In genomic region chr17:73711919-73712318, GRCm38 (mm10) we compare ENCODE assay signal across 11 mouse cellular contexts. TPM values are rescaled to one million over a fixed set of nuclear protein-coding genes. Genes with fewer than 3 reads are reported as not detected.
DNase-seq lines count a peak whose midpoint lies in the region; ATAC-seq lines count a peak whose summit lies in the region.
"Had no signal": no experiment of that assay in that cellular context is flagged by ENCODE, and none has a peak within 500 bp of the region (broad histone marks: within the 10 kb centered on the region; RNA-seq: fewer than 3 reads in every experiment).

No protein-coding gene starts in this region.

- H3K27ac ChIP-seq in embryonic facial prominence, embryonic 14.5 days (replicated peaks; ENCODE audit: low read depth, low read length): no peak overlapping the region
- H3K27ac ChIP-seq in embryonic facial prominence, embryonic 10.5 days (replicated peaks): no peak overlapping the region
- H3K27ac ChIP-seq: hindbrain, embryonic 15.5 days; liver, embryonic 14.5 days had no signal

- no peak overlapping the region for H3K4me2 ChIP-seq in embryonic facial prominence, embryonic 14.5 days (ENCODE audit: low read depth, low read length)
- H3K4me2 ChIP-seq: hindbrain, embryonic 15.5 days; midbrain, embryonic 13.5 days had no signal

- intact Hi-C loops in left cerebral cortex, postnatal 10 days (cut with DNase I): loop anchor here (5.0 to 10.0 kb wide), 2 partner anchors 137 to 195 kb away; no protein-coding TSS in a partner anchor

- 63% methylated on average over 15 of the region's 15 CpGs for WGBS in embryonic facial prominence, embryonic 14.5 days
- WGBS in embryonic facial prominence, embryonic 10.5 days: 79% methylated on average over 15 of the region's 15 CpGs

- peak; percentile 24 for DNase-seq in embryonic facial prominence, embryonic 14.5 days (ENCODE audit: low spot score)
- DNase-seq in embryonic facial prominence, embryonic 10.5 days (ENCODE audit: low spot score): no peak
- peak; percentile 24 for DNase-seq in cerebellum, adult 11 months
- peak; percentile 65 to 82 for DNase-seq in frontal cortex, postnatal 36 days (ENCODE audit: low spot score in 2 of 2)
- DNase-seq in left cerebral cortex, postnatal 10 days (ENCODE audit: extremely low spot score in 1 of 2, low spot score in 2 of 2): peak; percentile 43 to 52
- no peak for DNase-seq in spleen, postnatal 36 days (ENCODE audit: low spot score in 2 of 2)
- no peak for DNase-seq in urinary bladder, adult 2 months (ENCODE audit: low spot score)
- no peak for DNase-seq in natural killer cell, adult 2 months (ENCODE audit: low spot score in 2 of 2)

- H3K9me3 ChIP-seq in embryonic facial prominence, embryonic 14.5 days (ENCODE audit: control insufficient read depth, low read length): peaks cover 8% of the 10 kb centered on the region; the same call in 1 of the 2 replicates
- H3K9me3 ChIP-seq in embryonic facial prominence, embryonic 10.5 days: peaks cover 7% of the 10 kb centered on the region; the same call in 1 of the 2 replicates
- H3K9me3 ChIP-seq: hindbrain, embryonic 15.5 days; midbrain, embryonic 13.5 days had no signal

- no peak for ATAC-seq in embryonic facial prominence, embryonic 14.5 days (ENCODE audit: low read depth)
- ATAC-seq: midbrain, embryonic 13.5 days had no signal

- H3K4me3 ChIP-seq in embryonic facial prominence, embryonic 14.5 days (ENCODE audit: low read depth, low read length): no peak overlapping the region
- no peak overlapping the region for H3K4me3 ChIP-seq in embryonic facial prominence, embryonic 10.5 days
- H3K4me3 ChIP-seq: hindbrain, embryonic 15.5 days; midbrain, embryonic 13.5 days had no signal

- no peaks in the 10 kb centered on the region for H3K36me3 ChIP-seq in embryonic facial prominence, embryonic 14.5 days (ENCODE audit: control insufficient read depth, insufficient read depth, low read length)
- no peaks in the 10 kb centered on the region for H3K36me3 ChIP-seq in embryonic facial prominence, embryonic 10.5 days (replicated peaks)
- H3K36me3 ChIP-seq: hindbrain, embryonic 15.5 days; midbrain, embryonic 13.5 days had no signal

- H3K27me3 ChIP-seq in embryonic facial prominence, embryonic 14.5 days (replicated peaks; ENCODE audit: control insufficient read depth, insufficient read depth, low read length): peaks cover 36% of the 10 kb centered on the region
- peaks cover 69% of the 10 kb centered on the region for H3K27me3 ChIP-seq in embryonic facial prominence, embryonic 10.5 days (replicated peaks; ENCODE audit: low read depth, poor library complexity, severe bottlenecking)
- H3K27me3 ChIP-seq: hindbrain, embryonic 15.5 days had no signal

- H3K9ac ChIP-seq in embryonic facial prominence, embryonic 14.5 days (ENCODE audit: low read depth, low read length): no peak overlapping the region
- H3K9ac ChIP-seq: hindbrain, embryonic 15.5 days; liver, embryonic 14.5 days; midbrain, embryonic 13.5 days had no signal

- H3K4me1 ChIP-seq in embryonic facial prominence, embryonic 14.5 days (ENCODE audit: control insufficient read depth, insufficient read depth, low read length): no peaks in the 10 kb centered on the region
- H3K4me1 ChIP-seq in embryonic facial prominence, embryonic 10.5 days: peaks cover 24% of the 10 kb centered on the region

RNA-seq across cellular contexts. Expression of gene Galnt14, which starts 1.7 kb away (rescaled TPM):
- 5.1 and 5.6 TPM in 2 replicates for polyA plus RNA-seq in embryonic facial prominence, embryonic 14.5 days (2014; fragmentation: Nextera tagmentation; extraction: Ambion mirVana)
- 1.5 and 1.9 TPM in 2 replicates for polyA plus RNA-seq in embryonic facial prominence, embryonic 10.5 days (2016; fragmentation: Nextera tagmentation; extraction: Ambion mirVana)
- total RNA-seq in left cerebral cortex, postnatal 10 days (2021): 10 to 100 TPM; 18.7 to 19.3 TPM
- polyA plus RNA-seq in urinary bladder, adult 2 months (2012; rRNA removed): 0.69 and 0.94 TPM in 2 replicates

Comparison
In these comparisons a context has a peak if more than half of its experiments do, and no peak if none do; other contexts are left out.
1. DNase-seq: peak in embryonic facial prominence, embryonic 14.5 days (single experiment), cerebellum, adult 11 months (single experiment), frontal cortex, postnatal 36 days (2 of 2) and left cerebral cortex, postnatal 10 days (2 of 2); none in embryonic facial prominence, embryonic 10.5 days (single experiment), spleen, postnatal 36 days (0 of 2), urinary bladder, adult 2 months (single experiment) and natural killer cell, adult 2 months (0 of 2).